Mouse (Mus musculus) forebrain, embryonic 15.5 days (tissue): ENCODE data around the gene Dusp19. TPM values are rescaled to one million over a fixed set of nuclear protein-coding genes. Genes with fewer than 3 reads are reported as not detected.

ENCODE experiments used
- ATAC-seq: fragments of 200-750 bp; cut with Nextera tagmentation; replicated peaks from 2 replicates; pipeline ENCODE4 v1.8.0; 2017; ENCODE audit warnings: mild to moderate bottlenecking, moderate TSS enrichment, moderate library complexity
- H3K27ac ChIP-seq: fragments of 300-500 bp; sonication (generic); replicated peaks from 2 replicates; pipeline ENCODE4 v1.5.1; 2015; ENCODE audit warnings: mild to moderate bottlenecking, inconsistent platforms
- H3K27me3 ChIP-seq: fragments of 300-500 bp; sonication (generic); 2 replicates; pipeline ENCODE4 v1.6.1; 2015; ENCODE audit warnings: inconsistent platforms
- H3K36me3 ChIP-seq: fragments of 300-500 bp; sonication (generic); 2 replicates; pipeline ENCODE4 v1.6.1; 2015; ENCODE audit warnings: mild to moderate bottlenecking, inconsistent platforms
- H3K4me1 ChIP-seq: fragments of 300-500 bp; sonication (generic); 2 replicates; pipeline ENCODE4 v1.6.1; 2015; ENCODE audit warnings: inconsistent platforms
- H3K4me2 ChIP-seq: fragments of 300-500 bp; sonication (generic); replicated peaks from 2 replicates; pipeline ENCODE4 v1.6.1; 2015; ENCODE audit warnings: mild to moderate bottlenecking, inconsistent platforms
- H3K4me3 ChIP-seq: fragments of 300-500 bp; sonication (generic); 2 replicates; pipeline ENCODE4 v1.5.1; 2015; ENCODE audit warnings: mild to moderate bottlenecking, inconsistent platforms
- H3K9ac ChIP-seq: fragments of 300-500 bp; sonication (generic); replicated peaks from 2 replicates; pipeline ENCODE4 v1.6.1; 2015; ENCODE audit warnings: mild to moderate bottlenecking, inconsistent platforms
- H3K9me3 ChIP-seq: fragments of 300-500 bp; sonication (generic); 2 replicates; pipeline ENCODE4 v1.6.1; 2016; ENCODE audit warnings: inconsistent platforms
- WGBS: fragments of 180-500 bp; shearing (Covaris S2); methylation state at CpG from one replicate; pipeline ENCODE4 v1.1.7; 2015; ENCODE audit warnings: mixed read lengths; 5-methylcytosine and 5-hydroxymethylcytosine counted together
- microRNA counts: library from miRNA; unstranded; fragments of <30 nt; microRNA quantifications from one replicate; lab custom pipeline; 2016
- microRNA-seq: library from miRNA; unstranded; fragments of <30 nt; microRNA quantifications from one replicate; pipeline ENCODE4, GENCODE M21; 2016
- polyA plus RNA-seq: library from polyadenylated mRNA; unstranded; fragments of >200 nt; fragmentation: Nextera tagmentation; extraction: Ambion mirVana; gene quantifications from 2 replicates; pipeline ENCODE4 v1.2.1, GENCODE M21; 2015

The Dusp19 gene
- polyA plus RNA-seq, 1 experiment from 2014 or later = 18.7 TPM

DNA sequence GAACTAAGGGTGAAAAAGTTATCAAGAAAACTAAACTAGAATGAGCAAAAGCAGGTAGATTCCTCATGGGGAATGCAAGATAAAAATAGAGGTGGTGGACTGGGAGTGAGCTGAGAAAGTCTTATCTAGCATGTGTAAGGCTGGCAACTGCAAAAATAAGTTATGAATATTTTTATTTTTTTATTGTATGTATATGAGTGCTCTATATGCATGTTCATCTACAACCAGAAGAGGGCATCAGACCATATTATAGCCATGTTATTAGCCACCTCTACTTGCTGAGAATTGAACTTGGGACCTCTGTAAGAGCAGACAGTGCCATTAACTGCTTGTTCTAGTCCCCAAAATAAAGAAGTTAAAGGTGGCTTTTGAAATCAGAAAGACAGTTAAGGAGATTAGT, 44.6 kb downstream of the Dusp19 start:
- no peak for ATAC-seq
- no peak overlapping the region for H3K4me2 ChIP-seq
- H3K27ac ChIP-seq = no peak overlapping the region
- H3K4me1 ChIP-seq = no peaks in the 10 kb centered on the region
- no peak overlapping the region for H3K9ac ChIP-seq
- no peaks in the 10 kb centered on the region for H3K27me3 ChIP-seq
- H3K4me3 ChIP-seq = no peak overlapping the region
- no peaks in the 10 kb centered on the region for H3K9me3 ChIP-seq
- peaks cover 13% of the 10 kb centered on the region for H3K36me3 ChIP-seq

DNA sequence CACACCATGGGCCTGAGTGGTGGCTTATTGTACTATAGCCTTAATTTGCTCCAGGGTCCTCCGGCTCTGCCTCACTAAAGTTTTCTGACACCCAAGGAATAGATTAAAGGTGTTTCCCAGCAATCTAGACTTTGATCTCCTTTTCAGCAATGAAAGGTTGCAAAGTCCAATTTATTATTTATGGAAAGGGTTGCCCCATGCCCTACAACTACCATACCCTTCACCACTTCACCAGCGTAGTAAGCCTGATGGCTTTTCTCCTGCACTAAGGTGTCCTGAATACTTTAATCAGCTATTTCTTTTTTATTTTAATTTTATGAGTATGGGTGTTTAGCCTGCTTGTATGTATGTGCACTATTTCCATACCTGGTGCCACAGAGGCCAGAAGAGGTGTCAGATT, 45.8 kb downstream of the Dusp19 start:
- Histone ChIP-seq H3K36me3 (peaks cover 9% of the 10 kb centered on the region), H3K9ac (no peak overlapping the region), H3K27ac (no peak overlapping the region), H3K4me3 (no peak overlapping the region), H3K9me3 (no peaks in the 10 kb centered on the region), H3K27me3 (no peaks in the 10 kb centered on the region), H3K4me1 (no peaks in the 10 kb centered on the region), H3K4me2 (no peak overlapping the region)
- 99% methylated on average over 2 of the region's 2 CpGs for WGBS
- ATAC-seq = no peak

DNA sequence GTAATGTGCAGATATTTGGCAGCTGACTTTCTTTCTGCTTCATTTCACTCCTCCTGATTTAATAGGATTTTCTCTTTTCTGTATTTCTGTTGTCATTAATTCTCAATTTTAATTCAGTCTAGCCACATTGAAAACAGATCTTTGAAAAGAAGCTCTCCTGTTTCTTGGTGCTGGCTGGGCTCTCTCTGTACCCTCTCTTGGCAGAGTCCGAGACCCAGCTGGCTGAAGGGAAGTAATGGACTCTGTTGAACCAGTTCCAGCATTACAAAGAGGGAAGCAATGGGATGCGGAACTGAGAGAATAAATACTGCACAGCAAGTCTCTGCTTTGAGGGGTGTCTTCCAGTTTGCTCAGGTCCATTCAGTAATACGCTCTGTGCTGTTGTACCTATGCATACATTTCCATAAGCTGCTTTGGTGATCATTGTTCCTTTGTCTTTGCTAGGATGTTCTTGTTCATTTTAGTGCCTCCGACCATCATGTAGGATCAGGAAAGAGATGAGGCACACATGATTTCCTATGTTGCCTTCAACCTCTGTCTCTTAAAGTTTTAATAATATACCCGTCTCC, 50.6 kb downstream of the Dusp19 start:
- Histone ChIP-seq H3K4me2 (no peak overlapping the region), H3K9me3 (no peaks in the 10 kb centered on the region), H3K9ac (no peak overlapping the region), H3K27me3 (no peaks in the 10 kb centered on the region), H3K4me3 (no peak overlapping the region), H3K36me3 (no peaks in the 10 kb centered on the region), H3K4me1 (no peaks in the 10 kb centered on the region), H3K27ac (no peak overlapping the region)
- WGBS = 58% methylated on average over 5 of the region's 5 CpGs
- peak; percentile 63 for ATAC-seq

DNA sequence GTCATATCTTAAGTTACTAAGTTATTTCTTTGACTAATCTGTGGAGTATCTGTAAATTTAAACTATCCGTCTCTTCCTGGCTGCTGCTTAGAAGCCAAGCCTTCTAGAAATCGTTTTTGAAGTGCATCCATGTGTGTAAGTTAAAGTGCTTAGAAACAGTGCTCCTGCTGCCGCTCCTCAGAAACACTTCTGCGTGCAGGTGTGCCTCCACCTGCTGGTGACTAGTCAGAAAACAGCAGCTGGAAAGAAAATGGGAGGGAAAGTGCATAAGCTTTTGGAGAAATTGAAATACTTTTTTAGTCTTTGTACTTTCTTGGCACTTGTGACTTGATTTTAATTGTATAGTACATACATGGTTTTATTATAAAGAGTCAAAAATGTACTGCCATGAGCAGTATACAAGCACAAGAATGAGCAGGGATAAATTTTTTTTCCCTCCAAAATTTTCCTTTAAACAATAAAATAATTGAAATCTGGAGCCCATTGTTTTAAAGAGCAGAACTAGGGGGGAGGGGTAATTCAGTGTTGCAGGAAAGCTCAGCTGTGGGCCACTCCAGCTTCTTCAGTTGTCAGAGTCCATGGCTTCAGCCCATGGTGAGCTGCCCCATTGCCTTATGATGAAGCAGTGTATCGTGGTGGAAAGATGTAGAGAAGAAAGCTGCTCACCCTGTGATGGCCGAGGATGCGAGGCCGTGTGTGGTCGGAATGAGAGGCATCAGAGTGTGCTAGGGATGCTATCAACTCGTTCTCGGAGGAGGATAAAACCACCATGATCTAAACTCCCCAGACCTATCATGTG, 53.2 kb downstream of the Dusp19 start:
- Histone ChIP-seq H3K9ac (no peak overlapping the region), H3K27ac (no peak overlapping the region), H3K9me3 (no peaks in the 10 kb centered on the region), H3K4me2 (no peak overlapping the region), H3K4me1 (no peaks in the 10 kb centered on the region), H3K27me3 (no peaks in the 10 kb centered on the region), H3K36me3 (no peaks in the 10 kb centered on the region), H3K4me3 (no peak overlapping the region)
- 69% methylated on average over 11 of the region's 11 CpGs for WGBS
- peak; percentile 30; the same call in 1 of the 2 replicates for ATAC-seq

DNA sequence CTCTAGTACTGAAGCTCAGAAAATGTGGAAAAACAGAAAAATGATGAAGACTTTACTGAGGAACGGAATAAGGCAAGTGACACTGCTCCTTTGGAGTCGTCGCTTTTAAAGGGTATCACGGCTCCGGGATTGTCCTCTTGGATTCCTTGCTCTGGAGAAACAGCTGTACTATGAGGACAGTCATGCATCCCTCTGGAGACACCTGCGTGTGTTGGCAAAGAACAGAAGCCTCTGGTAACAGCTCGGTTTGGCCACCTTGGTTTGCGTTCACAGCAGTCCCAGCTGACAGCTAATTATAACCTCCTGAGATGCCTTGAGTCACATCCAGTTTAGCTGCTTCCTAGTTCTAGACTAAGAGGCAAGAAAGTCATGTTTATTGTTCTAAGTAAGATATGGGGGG, 62.0 kb downstream of the Dusp19 start:
- no peak overlapping the region for H3K4me3 ChIP-seq
- H3K4me1 ChIP-seq = no peaks in the 10 kb centered on the region
- no peak overlapping the region for H3K27ac ChIP-seq
- H3K9me3 ChIP-seq = no peaks in the 10 kb centered on the region
- no peaks in the 10 kb centered on the region for H3K27me3 ChIP-seq
- no peak for ATAC-seq
- 91% methylated on average over 8 of the region's 8 CpGs for WGBS
- no peak overlapping the region for H3K4me2 ChIP-seq
- H3K36me3 ChIP-seq = no peaks in the 10 kb centered on the region
- H3K9ac ChIP-seq = no peak overlapping the region

MicroRNAs encoded within 50 kb of the gene (microRNA counts, 519-probe panel; counts per million panel counts)
- microRNA mmu-miR-684 (lab: Ali Mortazavi, UCI) = 2,391 counts per million, percentile 48 among the panel's probes with 10 or more counts

Small RNAs within 50 kb of the gene (microRNA-seq; reads per million reads assigned to microRNA genes)
- not detected for gene Mir684-1

Other genes with a start within 250 kb of the Dusp19 start
- gene Frzb, start 169.4 kb upstream of the Dusp19 start, polyA plus RNA-seq = 3.1 and 4.9 TPM in 2 replicates
- gene Nckap1, start 35.7 kb upstream of the Dusp19 start, polyA plus RNA-seq = 97.6 and 104 TPM in 2 replicates
- gene Nup35, start 191 bp downstream of the Dusp19 start, polyA plus RNA-seq = 51.0 and 56.1 TPM in 2 replicates